Mouse (Mus musculus) frontal cortex, postnatal 25 days (tissue): ENCODE results near the gene Ndufs6.

Source experiments
- DNase-seq, 2 experiments: peaks; one replicate each; pipeline ENCODE4 v3.0.0; 2022; ENCODE audit warnings: low spot score in 2 of 2

The Ndufs6 gene

DNA sequence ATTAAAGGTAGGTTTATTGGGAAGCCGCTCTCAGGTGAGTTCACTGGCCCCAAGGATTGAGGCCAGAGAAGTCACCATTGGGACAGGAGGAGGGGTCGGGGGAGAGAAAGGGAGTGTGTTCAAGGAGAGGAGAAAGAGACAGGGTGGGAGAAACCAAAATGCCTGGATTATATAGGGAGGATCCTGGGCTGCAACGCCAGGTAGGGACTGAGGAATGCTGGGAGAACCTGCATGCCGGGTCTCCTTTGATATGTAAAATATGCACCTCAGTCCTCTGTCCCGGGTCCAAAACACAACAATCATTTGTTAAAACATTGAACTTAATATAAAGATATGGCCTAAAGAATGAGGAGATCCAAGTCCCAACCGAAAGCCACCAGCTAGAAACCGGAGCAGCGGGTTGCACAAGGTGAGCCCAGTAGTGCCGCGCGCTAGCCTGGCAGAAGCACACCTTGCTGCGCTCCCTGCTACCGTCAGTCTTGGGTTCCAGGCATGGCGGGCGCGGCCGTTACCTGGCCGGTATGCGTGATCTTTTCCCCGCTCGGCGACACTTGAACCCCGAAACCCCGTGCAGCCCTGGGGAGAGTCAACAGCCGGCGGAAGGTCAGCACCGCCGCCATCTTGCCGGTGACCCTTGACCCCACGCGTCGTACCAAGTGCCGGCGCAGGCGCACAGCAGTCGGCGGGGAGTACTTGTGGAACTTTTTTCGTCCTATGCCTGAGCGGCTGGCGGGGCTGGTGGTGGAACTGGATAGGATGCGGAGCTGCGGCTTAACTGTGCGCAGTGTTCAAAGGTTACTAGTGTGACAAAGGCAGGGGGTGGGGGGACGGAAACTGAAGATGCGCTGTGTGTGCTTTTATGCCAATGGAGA, at the start of gene Ndufs6, which contains the start of gene Mrpl36:
Ndufs6 (minus strand) TSS at position 716 of the 872 bp plus-strand sequence.
Mrpl36 (plus strand) TSS at position 687 of the 872 bp plus-strand sequence.
- peak; percentile 82 to 88 for DNase-seq

DNA sequence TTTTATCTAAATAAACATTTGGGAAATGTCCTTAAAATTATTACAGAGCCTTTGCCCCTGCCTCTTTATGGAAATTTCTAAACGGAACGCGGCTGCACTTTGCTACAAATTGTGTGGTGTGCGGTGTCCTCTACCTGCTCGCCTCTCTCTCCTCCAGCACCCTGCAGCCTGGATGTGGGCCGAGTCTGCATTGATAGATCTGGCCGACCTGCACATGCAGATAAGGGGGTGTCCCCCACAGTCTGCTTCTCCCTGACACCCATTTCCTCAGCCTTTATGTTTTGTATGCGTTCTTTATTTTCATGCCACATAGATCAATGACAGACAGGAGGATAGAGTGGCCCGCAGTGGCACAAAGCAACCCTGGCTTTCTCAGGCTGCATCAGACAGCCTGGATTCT, 49.3 kb upstream of the Ndufs6 start:
- DNase-seq = no peak

DNA sequence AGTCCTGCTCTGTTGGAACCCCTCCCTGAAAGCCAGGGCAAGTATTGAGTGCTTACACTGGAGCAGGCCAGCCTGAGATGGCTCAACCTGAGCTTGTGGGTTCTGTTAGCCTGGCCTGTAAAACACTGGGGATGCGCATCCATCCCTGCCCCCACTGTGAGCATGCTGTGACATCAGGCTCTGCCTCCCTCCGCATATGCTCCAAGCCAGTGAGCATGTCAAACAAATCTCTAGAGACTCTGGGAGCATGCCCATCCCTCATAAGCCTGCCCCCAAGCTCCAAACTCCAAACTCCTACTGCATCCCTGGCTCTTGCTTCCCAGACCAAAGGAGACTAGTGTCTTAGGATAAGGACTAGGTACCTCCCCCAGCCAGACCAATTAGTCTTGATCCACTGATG, 46.3 kb upstream of the Ndufs6 start:
- DNase-seq = no peak

DNA sequence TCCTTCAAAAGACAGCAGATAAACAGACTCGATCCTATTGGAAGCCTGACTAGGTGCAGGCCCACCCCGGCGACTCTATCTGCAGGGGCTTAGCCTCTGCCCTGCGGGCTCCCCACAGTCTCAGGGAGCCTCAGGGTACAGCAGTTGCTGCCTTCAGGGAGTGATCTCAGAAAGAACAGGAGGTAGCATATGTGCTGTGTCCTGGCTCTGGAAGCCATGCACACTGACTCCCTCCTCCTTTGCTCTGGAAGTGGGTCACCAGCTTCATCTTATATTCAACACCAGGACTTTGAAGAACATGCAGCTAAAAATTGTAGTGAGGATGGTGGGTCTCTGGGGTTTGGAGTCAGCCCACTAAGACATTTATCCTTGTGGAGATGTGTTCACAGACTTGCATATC, 45.0 kb upstream of the Ndufs6 start:
- DNase-seq = no peak

DNA sequence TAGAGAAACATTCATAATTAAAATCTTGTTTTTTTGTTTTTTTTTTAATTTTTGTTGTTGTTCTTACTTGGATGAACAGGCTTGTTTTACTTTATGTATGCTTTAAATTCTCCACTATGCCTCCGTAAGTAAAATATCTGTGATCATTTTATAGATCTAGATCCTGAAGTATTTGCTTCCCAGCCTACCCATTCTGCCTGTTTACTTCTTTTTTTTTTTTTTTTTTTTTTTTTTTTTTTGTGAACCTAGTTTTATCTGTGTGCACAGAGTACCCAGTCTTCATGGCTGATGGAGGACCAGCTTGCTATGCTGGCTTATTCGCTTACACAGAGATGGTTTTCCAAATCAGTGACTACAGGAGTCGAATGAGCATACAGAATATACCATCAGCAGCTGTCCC, 28.8 kb upstream of the Ndufs6 start:
- DNase-seq = no peak

DNA sequence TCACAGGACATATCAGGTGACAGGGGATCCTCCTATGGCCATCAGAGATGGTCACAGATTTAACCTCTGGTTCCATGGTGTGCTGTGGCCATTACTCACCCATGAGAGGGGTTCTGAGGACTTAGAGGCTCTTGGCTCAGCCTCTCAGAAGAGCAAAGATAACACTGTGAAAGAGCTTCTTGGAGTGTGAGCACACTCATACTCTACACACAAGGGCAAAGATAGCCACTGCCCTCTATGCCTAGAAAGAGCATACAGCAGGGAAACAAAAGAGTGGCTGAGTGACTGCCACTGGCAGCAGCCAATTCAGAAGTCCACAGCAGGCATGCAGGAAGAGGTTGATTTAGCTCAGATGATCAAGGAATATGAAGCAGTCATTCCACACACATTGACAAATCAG, 24.1 kb upstream of the Ndufs6 start:
- no peak for DNase-seq

DNA sequence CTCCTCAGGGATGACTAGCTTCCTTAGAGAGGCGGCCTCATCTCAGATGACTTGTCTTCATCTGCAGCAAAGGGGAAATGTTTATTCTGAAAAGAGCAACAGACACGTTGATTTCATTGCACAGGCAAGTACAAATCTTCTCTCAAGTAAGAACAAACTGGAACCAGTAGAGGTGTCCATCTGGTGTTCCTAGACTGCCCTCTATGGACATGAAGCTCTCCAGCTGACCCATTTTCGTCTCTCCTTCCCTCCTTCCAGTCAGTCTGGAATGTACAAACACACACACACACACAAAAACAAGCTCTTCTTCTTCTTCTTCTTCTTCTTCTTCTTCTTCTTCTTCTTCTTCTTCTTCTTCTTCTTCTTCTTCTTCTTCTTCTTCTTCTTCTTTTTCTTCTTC, 23.6 kb upstream of the Ndufs6 start:
- no peak for DNase-seq

DNA sequence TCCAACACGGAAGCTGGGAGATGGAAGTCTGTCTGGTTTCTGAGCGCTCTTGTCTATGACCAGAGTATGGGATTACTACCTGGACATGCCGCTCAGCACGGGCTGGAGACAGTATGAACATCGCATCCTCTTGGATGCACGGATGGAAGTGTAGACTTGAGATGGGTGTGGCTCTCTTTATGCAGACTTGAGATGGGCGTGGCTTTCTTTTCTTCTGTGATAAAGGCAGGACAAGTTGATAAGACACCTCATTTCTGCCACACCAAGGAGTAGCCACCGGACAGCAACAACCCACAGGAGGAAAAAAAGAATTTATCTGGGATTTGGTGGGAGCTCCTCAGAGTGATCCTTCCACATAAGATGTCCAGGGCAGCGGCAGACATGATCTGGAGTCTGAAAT, 22.4 kb upstream of the Ndufs6 start:
- no peak for DNase-seq

DNA sequence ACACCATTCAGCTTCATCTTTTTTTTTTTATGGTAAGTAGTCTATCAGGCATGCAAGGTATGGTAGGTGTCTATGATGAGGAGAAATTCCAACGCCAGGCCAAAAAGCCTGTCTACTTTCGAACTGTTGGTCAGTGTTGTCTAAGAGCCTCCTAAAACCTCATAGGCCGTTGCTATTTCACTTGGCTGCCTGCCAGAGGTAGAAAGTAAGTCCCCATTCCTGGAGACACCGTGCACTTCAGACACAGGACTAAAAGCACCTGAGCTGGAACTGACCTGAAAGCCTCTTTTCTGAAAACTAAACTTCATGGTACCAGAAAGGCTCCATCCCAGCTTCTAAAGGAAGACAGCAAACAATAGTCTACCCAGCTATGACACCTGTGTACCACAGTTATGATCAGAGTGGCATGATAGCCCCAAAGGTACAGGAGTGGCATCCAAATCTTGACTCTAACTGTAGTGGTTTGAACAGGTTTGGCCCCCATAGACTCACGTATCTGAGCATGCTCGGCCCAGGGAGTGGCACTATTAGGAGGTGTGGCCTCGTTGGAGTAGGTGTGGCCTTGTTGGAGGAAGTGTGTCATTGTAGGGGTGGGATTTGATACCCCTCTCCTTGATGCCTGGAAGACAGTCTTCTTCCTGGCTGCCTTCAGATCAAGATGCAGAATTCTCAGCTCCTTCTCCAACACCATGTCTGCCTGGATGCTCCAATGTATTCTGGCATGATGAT, 19.7 kb upstream of the Ndufs6 start:
- DNase-seq = no peak

DNA sequence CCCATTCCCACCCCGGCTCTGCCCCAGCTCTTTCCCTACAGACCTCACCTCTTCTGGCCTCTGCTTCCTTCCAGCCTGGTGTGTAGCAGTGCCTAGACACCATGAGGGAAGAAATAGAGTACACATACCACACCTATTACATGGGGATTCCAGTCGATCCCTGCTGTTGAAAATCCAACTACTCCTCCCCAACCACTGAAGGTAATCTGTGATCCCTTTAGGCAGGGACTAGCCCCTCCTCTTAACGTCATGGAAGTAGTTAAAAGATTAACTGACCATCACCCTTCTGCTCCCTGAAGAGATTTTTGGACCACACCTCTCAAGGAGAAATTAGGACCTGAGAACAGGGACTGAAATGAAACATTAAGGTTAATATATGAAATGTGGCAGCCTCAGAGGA, 18.8 kb upstream of the Ndufs6 start:
- DNase-seq = no peak

DNA sequence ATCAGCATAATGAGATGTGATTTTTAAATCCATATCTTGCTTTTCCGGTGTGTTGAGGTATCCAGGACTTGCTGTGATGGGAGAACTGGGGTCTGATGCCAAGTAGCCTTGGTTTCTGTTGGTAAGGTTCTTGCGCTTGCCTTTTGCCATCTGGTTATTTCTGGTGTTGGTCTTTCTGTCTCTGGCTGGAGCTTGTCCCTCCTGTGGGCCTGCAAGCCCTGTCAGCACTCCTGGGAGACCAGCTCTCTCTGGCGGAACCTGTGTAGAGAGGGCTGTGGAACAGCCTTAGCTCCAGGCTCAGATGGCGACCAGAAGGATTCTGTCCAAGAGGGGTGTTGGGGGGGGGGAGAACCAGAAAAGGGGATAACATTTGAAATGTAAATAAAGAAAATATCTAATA, 18.4 kb upstream of the Ndufs6 start:
- DNase-seq = no peak

DNA sequence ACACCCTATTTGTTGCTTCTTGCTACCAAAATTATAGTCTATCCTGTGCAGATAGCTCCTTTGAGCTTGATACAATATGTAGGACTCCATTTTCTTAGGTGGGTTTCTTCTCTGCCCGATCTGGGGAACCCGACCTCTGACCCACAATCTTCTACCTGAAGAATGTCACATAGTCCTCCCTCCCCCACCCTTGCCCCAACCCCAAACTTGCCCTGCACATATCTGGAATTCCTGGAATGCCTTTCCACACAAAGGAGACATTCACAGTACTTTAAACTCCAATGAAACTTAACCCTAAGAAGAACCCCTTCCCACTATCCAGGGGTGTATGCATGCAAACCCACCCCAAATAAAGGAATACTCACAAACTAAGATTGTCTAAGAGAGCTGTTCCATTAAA, 17.8 kb upstream of the Ndufs6 start:
- DNase-seq = no peak

DNA sequence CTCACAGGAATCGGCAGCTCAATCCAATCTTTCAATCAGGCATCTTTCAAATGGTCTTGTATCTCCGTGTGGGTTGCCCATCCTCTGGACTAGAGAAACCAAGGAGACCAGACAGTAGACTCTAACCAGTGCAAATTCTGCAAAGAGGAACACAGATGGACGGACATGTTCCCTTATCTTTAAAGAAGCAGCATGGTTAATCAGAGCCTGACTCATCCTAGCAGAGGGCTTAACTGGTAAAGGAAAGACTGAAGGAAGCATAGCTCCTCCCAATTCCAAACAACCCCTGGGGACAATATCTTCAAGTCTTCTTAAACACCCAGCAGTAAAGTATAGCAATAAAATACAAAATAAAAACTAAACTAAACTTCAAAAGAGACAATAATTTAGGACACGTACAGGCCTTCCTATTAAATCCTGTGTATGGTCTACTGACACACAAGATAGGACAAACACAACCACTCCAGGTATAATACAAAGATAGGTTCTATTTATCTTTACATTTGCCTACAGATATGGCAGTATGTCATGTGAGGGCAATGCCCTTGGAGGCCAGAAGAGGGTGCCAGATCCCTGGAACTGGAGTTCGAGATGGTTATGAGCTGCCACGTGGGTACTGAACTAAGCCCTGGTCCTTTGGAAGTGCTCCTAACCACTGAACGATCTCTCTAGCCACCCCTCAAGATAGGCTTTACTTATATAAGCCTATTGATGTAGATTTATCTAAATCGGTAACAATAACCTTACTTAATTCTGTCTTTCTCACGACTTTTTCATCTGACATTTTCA, 17.0 kb upstream of the Ndufs6 start:
- DNase-seq = no peak

DNA sequence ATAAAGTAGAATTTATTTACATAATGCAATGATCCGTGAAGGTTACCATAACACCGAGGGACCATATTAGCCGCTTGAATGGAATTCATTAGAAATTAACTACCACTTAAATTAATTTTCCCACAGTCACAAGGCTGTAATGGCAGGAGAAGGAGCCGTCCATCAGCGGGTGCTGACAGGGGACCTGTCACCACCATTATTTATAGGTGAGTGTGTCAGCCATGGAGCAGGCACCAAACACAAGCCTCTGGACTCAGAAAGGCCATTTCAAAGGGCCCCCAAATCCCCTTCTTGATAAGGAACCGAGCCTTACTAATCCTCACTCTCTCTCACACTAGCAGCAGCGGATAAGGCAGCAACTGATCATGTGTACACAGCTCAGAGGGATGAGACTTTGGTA, 8.4 kb upstream of the Ndufs6 start:
- no peak for DNase-seq

DNA sequence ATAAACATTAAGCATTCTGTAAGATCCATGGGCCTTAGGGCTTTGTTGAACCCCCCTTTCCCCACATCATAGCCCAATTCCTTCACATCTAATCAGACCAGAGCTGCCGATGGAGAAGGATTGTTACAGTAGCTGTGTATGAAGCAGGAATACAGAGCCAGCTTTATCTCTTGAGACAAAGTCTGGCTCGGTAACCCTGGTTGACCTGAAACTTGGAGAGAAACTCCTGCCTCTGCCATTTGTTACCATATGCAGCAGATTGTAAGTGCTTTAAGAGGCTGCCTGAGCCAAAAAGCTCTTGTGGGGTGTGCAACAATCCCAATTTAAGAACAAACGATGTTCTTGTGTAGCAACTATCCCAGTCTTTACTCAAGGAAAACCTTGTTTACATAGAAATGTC, 3.4 kb upstream of the Ndufs6 start:
- DNase-seq = no peak

DNA sequence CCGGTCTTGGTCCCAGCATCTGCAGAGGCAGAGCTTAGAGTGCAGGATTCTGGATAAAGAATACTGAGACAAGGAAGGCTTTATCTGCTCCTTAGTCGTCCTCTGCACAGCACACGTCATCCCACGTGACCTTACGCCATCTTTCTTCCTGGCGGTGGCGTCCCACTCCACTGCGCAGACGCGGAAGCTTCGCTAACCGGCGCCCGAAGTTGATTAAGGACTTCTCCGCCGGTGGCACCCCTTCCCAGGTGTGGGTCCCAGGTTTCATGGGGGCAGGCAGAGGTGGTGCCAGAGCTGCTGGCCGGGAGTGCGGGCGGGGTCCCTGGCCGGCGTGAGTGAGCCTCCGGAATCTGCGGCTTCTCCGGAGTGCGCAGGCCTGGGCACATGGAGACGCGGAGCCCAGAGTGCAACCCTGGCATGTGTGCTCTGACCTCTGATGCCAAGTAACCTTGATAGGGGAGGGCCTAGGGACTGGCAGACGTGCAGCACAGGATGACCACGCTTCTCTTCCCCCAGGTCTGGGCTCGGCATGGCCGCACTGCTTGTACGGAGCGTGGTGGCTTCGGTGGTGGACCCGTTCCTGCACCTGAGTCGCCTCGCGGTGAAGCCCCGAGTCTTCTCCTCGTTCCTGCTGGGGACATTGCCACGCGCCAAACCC, 2.6 kb upstream of the Ndufs6 start:
- DNase-seq = peak; percentile 82 to 87

DNA sequence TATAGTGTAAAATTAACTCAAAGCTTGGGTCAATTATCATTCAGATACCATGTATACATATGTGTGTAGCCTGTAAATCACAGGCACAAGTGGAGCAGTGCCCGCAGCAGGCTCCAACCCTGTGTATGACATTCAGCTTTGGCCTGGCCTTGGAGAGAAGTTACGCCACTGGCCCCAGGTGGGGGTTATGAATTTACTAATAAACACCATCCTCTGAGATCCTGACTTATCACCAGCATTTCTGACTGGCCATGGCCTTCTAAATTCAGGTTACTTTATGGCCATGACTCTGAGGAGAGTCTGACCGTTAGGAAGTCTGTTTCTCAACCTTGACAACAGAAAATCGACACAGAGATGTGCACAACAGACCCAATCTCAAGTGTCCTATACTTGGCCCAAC, 4.9 kb downstream of the Ndufs6 start:
- DNase-seq = no peak

DNA sequence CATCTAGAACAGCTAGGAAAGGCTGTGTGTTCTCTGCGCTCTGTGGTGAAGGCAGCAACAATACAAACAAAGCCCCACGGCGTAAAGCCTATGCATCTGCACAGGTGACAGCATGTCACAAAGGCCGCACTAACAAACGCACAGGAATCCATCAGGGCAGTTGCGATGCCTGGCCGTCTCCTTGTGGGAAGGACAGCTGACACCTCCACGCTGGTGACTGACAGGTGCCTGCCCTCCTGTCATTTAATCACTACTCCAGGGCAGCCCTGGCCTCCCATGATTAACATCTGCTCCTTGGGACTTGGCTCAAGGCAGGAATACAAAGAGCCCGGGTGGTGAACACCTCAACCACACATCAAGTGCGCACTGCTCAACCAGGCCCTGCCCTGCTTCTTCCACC, 5.7 kb downstream of the Ndufs6 start:
- DNase-seq = no peak

DNA sequence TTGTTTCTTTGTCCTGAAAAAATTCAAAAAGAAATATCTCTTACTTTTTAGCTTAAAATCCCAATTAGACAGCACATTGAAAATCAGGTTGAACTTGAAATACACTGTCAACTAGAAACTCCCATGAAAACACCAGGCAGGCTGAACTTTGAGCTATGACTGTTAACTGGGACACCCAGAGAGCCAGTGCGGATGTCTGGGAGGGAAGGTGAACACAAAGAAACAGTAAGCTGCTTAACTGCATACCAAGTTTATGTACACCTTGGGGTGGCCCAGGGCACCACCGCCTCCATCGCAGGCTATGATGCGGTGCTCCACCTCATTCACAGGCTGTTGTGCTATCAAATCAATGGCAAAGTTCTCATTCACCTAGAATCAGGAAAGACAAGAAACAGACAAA, 8.3 kb downstream of the Ndufs6 start:
- DNase-seq = no peak

DNA sequence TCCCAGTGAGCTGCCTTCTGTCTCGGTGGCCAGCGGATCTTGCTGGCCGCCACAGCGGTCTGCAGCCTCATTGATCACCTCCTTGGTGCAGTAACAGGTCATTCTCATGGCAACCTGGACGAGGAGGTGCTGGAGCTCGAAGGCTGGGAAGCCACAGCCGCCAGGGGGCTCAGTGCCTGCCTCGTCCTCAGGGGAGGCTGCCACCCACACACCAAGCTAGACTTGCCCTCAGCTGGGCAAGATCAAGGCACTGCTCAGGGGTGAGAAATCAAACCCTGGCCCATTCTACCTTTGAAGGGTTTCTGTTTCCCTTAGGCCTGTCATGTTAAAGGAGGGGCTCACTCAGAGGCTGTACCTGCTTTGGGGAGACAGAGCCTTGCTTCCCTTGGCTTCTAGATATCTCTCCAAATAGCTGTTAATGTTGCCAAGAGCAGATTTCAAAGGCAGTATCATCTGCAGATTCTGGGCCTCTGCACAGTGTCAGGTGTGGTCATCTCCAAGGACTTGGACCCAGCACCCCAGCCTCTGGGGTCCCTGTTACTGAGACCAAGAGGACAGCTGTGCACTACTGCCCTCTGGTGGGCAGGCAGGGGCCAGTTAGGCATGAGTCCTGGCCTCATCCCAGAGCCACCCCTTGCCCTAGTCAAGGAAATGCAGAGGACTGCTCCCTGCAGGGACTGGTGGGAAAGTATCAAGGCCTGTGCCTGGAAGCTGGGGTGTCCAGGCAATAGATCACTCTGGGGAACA, 18.0 kb downstream of the Ndufs6 start:
- DNase-seq = peak in 1 of 2 experiments; percentile 17

DNA sequence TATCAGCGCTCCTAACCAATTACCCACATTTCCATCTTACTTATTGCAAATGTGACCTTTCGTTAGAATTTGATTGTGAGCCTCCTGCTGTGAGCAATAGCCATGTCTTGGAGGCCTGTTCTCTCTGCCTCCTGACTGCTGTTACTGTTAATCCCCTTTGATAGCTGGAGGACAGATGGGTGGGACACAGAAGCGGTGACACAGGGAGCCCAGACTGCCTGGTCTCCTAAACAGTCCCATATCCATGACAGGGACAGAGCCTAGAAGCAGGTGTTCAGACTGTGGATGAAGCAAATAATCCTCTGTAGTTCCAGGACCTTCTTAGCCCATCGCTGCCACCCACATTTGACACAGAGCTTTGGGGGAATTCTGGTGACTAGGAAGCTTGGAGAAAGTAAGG, 21.9 kb downstream of the Ndufs6 start:
- no peak for DNase-seq
